Mouse (Mus musculus) thymus, adult 2 months (tissue): ENCODE data around the gene Mier3.

Source experiments
- CTCF ChIP-seq: fragments of 200-500 bp; IDR thresholded peaks from 2 replicates; pipeline ENCODE4 v1.5.1; 2012; ENCODE audit warnings: mild to moderate bottlenecking, control low read depth, low read length, moderate library complexity, borderline replicate concordance; ENCODE audit not compliant: control insufficient read depth, poor library complexity, insufficient read depth; ENCODE audit errors: extremely low read depth
- POLR2A ChIP-seq: fragments of 200-500 bp; IDR thresholded peaks from 2 replicates; pipeline ENCODE4 v1.6.1; 2012; ENCODE audit warnings: mild to moderate bottlenecking, low read length, control low read depth, moderate library complexity; ENCODE audit not compliant: control insufficient read depth, poor library complexity, insufficient read depth; ENCODE audit errors: extremely low read depth

DNA sequence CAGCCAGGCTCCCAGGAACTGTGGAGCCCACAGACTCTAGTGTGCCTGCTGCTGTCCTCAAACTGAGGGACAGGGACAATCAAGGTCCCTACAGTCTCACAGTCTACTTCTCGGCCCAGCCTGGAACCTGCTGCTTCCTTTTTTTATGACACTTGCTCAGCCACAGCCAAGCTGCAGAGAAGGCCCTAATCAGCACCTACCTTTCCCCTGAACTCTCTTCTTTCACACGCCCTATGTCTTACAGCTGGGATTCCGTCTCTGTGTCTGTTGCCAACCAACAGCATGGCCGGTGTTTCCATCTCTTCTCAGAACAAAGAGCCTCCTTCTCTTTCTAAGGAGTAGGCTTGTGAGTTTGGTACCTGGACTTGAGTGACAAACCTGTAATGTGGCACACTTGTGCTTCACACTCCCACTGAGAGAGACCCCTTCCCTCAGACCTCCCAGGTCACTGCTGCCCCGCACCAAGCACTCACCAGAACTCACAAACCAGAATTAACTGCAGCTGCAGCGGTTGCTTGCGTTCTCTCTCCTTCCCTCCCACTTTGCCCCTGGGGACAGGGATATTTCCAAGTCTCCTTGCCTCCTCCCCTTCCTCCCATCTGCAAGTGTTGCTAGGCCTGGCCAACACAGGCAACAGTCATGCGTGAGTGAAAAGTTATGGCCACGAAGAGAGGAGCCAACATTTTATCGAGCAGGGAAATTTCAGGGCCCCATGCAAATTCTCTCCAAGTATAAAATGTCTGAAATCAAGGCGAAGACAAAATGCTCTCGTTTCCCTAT is 22.1 kb upstream of the Mier3 start:
- TF ChIP-seq POLR2A: no peak
- TF ChIP-seq CTCF: no peak
